Mouse (Mus musculus): ENCODE measurements around the gene Slc16a1. TPM values are rescaled to one million over a fixed set of nuclear protein-coding genes. Genes with fewer than 3 reads are reported as not detected.

Gene Slc16a1
- 10 to 100 TPM; 13.4 to 20.8 TPM for total RNA-seq (2023)

GRCm38 (mm10) chr3:104638403-104638779 is at the start of gene Slc16a1:
Slc16a1 (plus strand) TSS chr3:104638668.

Other genes with a start within 250 kb of the Slc16a1 start
- gene Lrig2, start 126.8 kb upstream of the Slc16a1 start, total RNA-seq (2023): 10 to 100 TPM; 19.7 to 23.5 TPM
- not detected for gene Ppm1j, start 142.4 kb downstream of the Slc16a1 start, total RNA-seq (2023)
- gene Fam19a3, start 143.2 kb downstream of the Slc16a1 start, total RNA-seq (2023): not detected
- 10 to 100 TPM; 17.7 to 23.4 TPM for gene Rhoc, start 149.7 kb downstream of the Slc16a1 start, total RNA-seq (2023)
- 10 to 100 TPM; 54.0 to 73.3 TPM for gene Mov10, start 179.9 kb downstream of the Slc16a1 start, total RNA-seq (2023)
- gene St7l, start 225.3 kb downstream of the Slc16a1 start, total RNA-seq (2023): 10 to 100 TPM; 25.9 to 27.2 TPM
- gene Capza1, start 225.8 kb downstream of the Slc16a1 start, total RNA-seq (2023): 100 to 1,000 TPM; 231 to 274 TPM